In the genomic region with DNA sequence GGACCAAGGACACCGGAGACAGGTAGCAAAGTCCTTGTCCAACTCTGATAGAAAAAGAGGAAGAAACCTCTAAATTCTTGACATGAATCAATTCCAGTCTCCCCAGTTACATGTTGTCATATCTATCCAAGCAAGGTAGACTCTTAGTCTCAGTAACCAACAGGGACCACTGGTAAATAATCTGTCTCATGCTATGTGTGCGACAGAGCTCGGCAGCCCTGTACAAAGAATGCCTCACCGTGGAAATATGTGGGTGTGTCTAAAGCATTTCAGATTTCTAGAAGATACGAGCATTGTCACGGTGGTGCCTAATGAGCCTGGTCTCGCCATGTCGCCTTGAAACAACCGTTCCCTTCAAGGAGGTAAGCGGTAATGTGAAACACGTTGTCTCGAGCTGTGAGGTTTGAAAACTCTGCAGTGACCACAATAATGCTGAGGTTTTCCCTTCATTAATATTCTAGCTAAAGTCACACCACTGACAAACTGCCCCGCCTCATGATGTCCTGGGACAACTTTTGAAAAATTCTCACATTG, we compare ENCODE assay signal across 16 mouse cellular contexts.
"Had no signal": no experiment of that assay in that cellular context is flagged by ENCODE, and none has a peak within 500 bp of the region (broad histone marks: within the 10 kb centered on the region; RNA-seq: fewer than 3 reads in every experiment).

No protein-coding gene starts in this region.

- DNase-seq: lung, adult 2 months; lung, postnatal 14 days; lung, postnatal 36 days; right cerebral cortex, postnatal 14 days; spleen, adult 18-20 months; thymus, adult 18-20 months; thymus, postnatal 14 days; thymus, postnatal 36 days had no signal

- H3K36me3 ChIP-seq: lung, embryonic 15.5 days; midbrain, embryonic 13.5 days; midbrain, embryonic 15.5 days; neural tube, embryonic 12.5 days had no signal

- H3K9ac ChIP-seq: lung, embryonic 15.5 days; midbrain, embryonic 13.5 days; midbrain, embryonic 15.5 days; neural tube, embryonic 12.5 days had no signal

- H3K9me3 ChIP-seq: lung, embryonic 15.5 days; megakaryocyte, embryonic 14.5 days; midbrain, embryonic 13.5 days; midbrain, embryonic 15.5 days; neural tube, embryonic 12.5 days had no signal

- H3K27me3 ChIP-seq: lung, embryonic 15.5 days; megakaryocyte, embryonic 14.5 days; midbrain, embryonic 13.5 days; midbrain, embryonic 15.5 days; neural tube, embryonic 12.5 days had no signal

- H3K4me2 ChIP-seq: lung, embryonic 15.5 days; midbrain, embryonic 11.5 days; midbrain, embryonic 13.5 days; midbrain, embryonic 15.5 days; neural tube, embryonic 12.5 days had no signal

- H3K4me1 ChIP-seq: lung, embryonic 15.5 days; midbrain, embryonic 13.5 days; midbrain, embryonic 15.5 days; neural tube, embryonic 12.5 days had no signal

- H3K27ac ChIP-seq: lung, embryonic 15.5 days; macrophage; midbrain, embryonic 13.5 days; midbrain, embryonic 15.5 days; neural tube, embryonic 12.5 days had no signal

- H3K4me3 ChIP-seq: lung, embryonic 15.5 days; megakaryocyte, embryonic 14.5 days; midbrain, embryonic 13.5 days; midbrain, embryonic 15.5 days; neural tube, embryonic 12.5 days had no signal

- ATAC-seq: lung, postnatal 0 days; midbrain, embryonic 13.5 days; midbrain, embryonic 15.5 days had no signal
